Mouse (Mus musculus): ENCODE measurements around the gene Ugt2b38. TPM values are rescaled to one million over a fixed set of nuclear protein-coding genes. Genes with fewer than 3 reads are reported as not detected.

The Ugt2b38 gene
- polyA plus RNA-seq (2017; shearing (Covaris generic)) = not detected

DNA sequence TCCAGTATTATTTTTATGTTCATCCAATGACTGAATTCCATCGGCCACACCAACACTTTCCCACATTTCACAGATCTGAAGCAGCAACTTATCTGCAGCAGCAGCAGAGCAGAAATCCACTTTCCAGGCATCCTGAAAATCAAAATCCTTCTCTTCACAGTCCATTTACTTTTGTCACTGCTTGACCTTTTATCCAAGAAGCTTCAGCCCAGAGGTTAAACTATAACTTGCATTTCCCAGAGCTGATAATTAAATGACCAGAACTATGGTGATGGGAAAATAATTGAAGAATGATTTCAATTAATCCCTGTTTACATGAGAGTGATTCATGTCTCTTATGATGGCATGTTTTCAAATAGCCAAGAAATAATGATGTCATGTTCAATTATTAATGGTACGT is at the start of gene Ugt2b38:
Ugt2b38 (minus strand) TSS at position 163 of the 400 bp plus-strand sequence.

Other genes with a start within 250 kb of the Ugt2b38 start
- gene Ugt2b37, start 169.4 kb downstream of the Ugt2b38 start, polyA plus RNA-seq (2017; shearing (Covaris generic)) = 0.12 TPM
- gene Ugt2a3, start 87.0 kb downstream of the Ugt2b38 start, polyA plus RNA-seq (2017; shearing (Covaris generic)) = not detected
- gene Ugt2a2, start 58.1 kb upstream of the Ugt2b38 start, polyA plus RNA-seq (2017; shearing (Covaris generic)) = not detected
- not detected for gene Gm43638, start 62.6 kb upstream of the Ugt2b38 start, polyA plus RNA-seq (2017; shearing (Covaris generic))
- not detected for gene Ugt2a1, start 66.7 kb upstream of the Ugt2b38 start, polyA plus RNA-seq (2017; shearing (Covaris generic))
- gene Sult1b1, start 114.0 kb upstream of the Ugt2b38 start, polyA plus RNA-seq (2017; shearing (Covaris generic)) = not detected
- 0.12 TPM for gene Sult1d1, start 144.8 kb upstream of the Ugt2b38 start, polyA plus RNA-seq (2017; shearing (Covaris generic))
- not detected for gene Sult1e1, start 167.4 kb upstream of the Ugt2b38 start, polyA plus RNA-seq (2017; shearing (Covaris generic))
- gene Csn1s1, start 242.0 kb upstream of the Ugt2b38 start, polyA plus RNA-seq (2017; shearing (Covaris generic)) = not detected